Mouse (Mus musculus) limb, embryonic 10.5 days (tissue): Measurements from ENCODE around the gene Fam227a. TPM values are rescaled to one million over a fixed set of nuclear protein-coding genes. Genes with fewer than 3 reads are reported as not detected.

ENCODE experiments used
- DNase-seq: peaks from one replicate; pipeline ENCODE4 v3.0.0-alpha.2; 2017; ENCODE audit warnings: low spot score
- H3K27ac ChIP-seq: fragments of 300-500 bp; sonication (generic); 2 replicates; pipeline ENCODE4 v1.5.1; 2016; ENCODE audit warnings: mild to moderate bottlenecking
- H3K27me3 ChIP-seq: fragments of 300-500 bp; sonication (generic); 2 replicates; pipeline ENCODE4 v1.6.1; 2016; ENCODE audit warnings: low read depth, mild to moderate bottlenecking; ENCODE audit not compliant: poor library complexity, severe bottlenecking
- H3K36me3 ChIP-seq: fragments of 300-500 bp; sonication (generic); 2 replicates; pipeline ENCODE4 v1.6.1; 2016; ENCODE audit warnings: mild to moderate bottlenecking, moderate library complexity
- H3K4me1 ChIP-seq: fragments of 300-500 bp; sonication (generic); 2 replicates; pipeline ENCODE4 v1.6.1; 2016
- H3K4me3 ChIP-seq: fragments of 300-500 bp; sonication (generic); 2 replicates; pipeline ENCODE4 v1.5.1; 2016; ENCODE audit warnings: mild to moderate bottlenecking, moderate library complexity
- H3K9me3 ChIP-seq: fragments of 300-500 bp; sonication (generic); replicated peaks from 2 replicates; pipeline ENCODE4 v1.6.1; 2016; ENCODE audit warnings: mild to moderate bottlenecking
- WGBS: fragments of 180-500 bp; shearing (Covaris S2); methylation state at CpG from one replicate; pipeline ENCODE4 v1.1.7; 2016; 5-methylcytosine and 5-hydroxymethylcytosine counted together
- microRNA-seq: library from miRNA; unstranded; fragments of <30 nt; microRNA quantifications from one replicate; pipeline ENCODE4, GENCODE M21; 2017
- polyA plus RNA-seq: library from polyadenylated mRNA; unstranded; fragments of >200 nt; fragmentation: Nextera tagmentation; extraction: Ambion mirVana; gene quantifications from 2 replicates; pipeline ENCODE4 v1.2.1, GENCODE M21; 2016

The Fam227a gene
- polyA plus RNA-seq, 1 experiment from 2014 or later = 2.1 TPM

- 90% methylated on average over 1 of the region's 1 CpGs for WGBS
- Histone ChIP-seq H3K36me3 (no peaks in the 10 kb centered on the region), H3K4me1 (no peaks in the 10 kb centered on the region), H3K4me3 (no peak overlapping the region), H3K27ac (no peak overlapping the region), H3K27me3 (0 out of 2 replicates have a peak, but pooled peaks cover 6% of the 10 kb centered on the region), H3K9me3 (no peaks in the 10 kb centered on the region)
- DNase-seq = no peak
These were observed 60.0 kb downstream of the Fam227a start for GRCm38 (mm10) chr15:79598715-79599114.

GRCm38 (mm10) chr15:79581581-79581980, 77.2 kb downstream of the Fam227a start:
- DNase-seq = no peak
- H3K9me3 ChIP-seq = no peaks in the 10 kb centered on the region
- 85% methylated on average over 1 of the region's 1 CpGs for WGBS
- no peaks in the 10 kb centered on the region for H3K27me3 ChIP-seq
- H3K4me1 ChIP-seq = no peaks in the 10 kb centered on the region
- no peak overlapping the region for H3K27ac ChIP-seq
- no peak overlapping the region for H3K4me3 ChIP-seq
- no peaks in the 10 kb centered on the region for H3K36me3 ChIP-seq

DNA sequence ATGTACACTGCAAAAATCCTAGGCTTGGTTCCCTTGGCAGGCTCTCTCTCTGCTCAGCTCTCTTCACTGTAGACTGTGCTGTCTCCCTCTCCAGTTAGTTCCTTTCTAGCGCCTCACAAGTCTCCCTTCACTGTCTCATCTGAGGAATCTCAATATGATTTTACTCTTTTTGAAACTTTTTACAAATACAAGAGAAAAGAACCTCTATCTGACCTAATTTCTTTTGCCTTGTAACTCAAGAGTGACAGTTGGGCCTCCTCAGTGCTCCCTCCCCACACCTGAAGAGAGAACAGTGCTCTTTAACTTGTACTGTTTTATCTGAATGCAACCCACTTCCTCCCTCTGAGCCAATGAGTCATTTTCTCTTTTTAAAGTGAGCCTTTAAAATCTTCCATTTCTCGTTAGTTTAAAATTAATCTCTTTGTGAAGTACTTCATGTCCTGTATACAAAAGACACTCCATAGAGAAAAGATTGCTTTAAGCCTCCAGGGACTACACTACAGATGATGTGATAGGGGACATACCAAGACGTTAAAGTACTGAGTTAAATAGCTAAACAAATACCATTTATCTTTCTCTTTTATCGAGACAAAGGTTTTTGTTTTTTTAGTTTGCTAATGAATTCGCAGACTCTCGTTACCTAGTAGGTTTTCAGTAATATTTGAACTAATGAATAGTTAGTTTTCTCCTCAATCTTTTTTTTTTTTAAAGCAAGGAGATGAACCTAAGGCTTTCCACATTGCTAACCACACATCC, 80.9 kb downstream of the Fam227a start:
- 82% methylated on average over 6 of the region's 6 CpGs for WGBS
- Histone ChIP-seq H3K27me3 (no peaks in the 10 kb centered on the region), H3K4me3 (no peak overlapping the region), H3K36me3 (no peaks in the 10 kb centered on the region), H3K9me3 (no peaks in the 10 kb centered on the region), H3K27ac (no peak overlapping the region), H3K4me1 (no peaks in the 10 kb centered on the region)
- no peak for DNase-seq

- Histone ChIP-seq H3K4me1 (no peaks in the 10 kb centered on the region), H3K27me3 (no peaks in the 10 kb centered on the region), H3K27ac (no peak overlapping the region), H3K9me3 (no peaks in the 10 kb centered on the region), H3K36me3 (no peaks in the 10 kb centered on the region), H3K4me3 (no peak overlapping the region)
- 91% methylated on average over 2 of the region's 2 CpGs for WGBS
- no peak for DNase-seq
These were observed 81.8 kb downstream of the Fam227a start for GRCm38 (mm10) chr15:79576947-79577346.

DNA sequence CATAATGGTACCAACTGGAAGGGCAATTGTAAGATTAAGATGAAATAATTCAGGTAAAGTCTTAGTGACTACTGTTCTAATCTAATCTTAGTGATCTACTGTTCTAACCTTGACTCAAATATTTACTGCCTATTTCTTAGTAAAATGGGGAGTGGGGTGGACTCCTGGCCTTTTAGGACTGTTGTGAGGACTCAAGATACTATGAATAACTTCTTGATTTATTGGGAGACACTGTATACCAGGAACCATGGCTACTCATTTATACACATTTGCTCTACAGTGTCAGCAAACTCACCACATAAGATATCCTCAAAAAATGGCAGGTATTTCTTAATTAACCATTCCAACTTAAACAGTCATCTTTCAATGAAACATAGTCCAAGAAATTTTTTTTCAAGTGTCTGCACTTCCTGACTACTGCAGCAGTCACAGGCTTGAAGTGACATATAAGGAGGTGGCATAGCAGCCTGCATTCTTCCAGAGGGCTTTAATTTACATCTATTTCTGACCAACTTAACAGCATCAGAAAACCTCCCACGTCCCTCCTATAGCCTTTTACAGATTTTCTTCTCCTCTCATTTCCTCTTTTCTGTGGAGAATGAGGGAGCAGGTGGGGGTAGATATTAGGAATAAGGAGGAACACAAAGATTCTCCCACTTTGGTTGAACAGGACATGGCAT, 83.1 kb downstream of the Fam227a start:
- H3K36me3 ChIP-seq = no peaks in the 10 kb centered on the region
- no peak for DNase-seq
- H3K9me3 ChIP-seq = no peaks in the 10 kb centered on the region
- H3K4me3 ChIP-seq = no peak overlapping the region
- 60% methylated on average over 1 of the region's 1 CpGs for WGBS
- no peaks in the 10 kb centered on the region for H3K4me1 ChIP-seq
- H3K27me3 ChIP-seq = no peaks in the 10 kb centered on the region
- no peak overlapping the region for H3K27ac ChIP-seq

DNA sequence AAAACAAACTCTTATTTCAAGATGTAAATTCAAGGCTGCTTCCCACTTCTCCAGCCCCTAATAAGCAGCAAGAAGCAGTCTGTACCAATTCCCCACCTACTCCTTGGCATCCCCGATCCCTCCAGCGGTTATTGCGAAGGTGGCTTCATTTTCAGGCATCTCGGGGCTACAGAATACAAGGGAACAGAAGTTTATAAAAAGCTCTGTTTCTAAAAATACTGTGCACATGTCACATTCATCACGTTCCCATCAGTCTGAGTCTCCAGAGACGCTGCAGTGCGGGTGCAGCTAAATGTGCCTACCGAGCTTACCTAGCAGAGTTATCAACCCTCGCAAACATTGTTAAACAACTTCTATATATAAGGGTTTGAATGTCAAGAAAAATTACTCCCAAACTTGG, 96.3 kb downstream of the Fam227a start:
- no peak for DNase-seq
- 91% methylated on average over 9 of the region's 9 CpGs for WGBS
- no peaks in the 10 kb centered on the region for H3K4me1 ChIP-seq

GRCm38 (mm10) chr15:79559649-79560048, 99.1 kb downstream of the Fam227a start:
- no peak for DNase-seq
- Histone ChIP-seq H3K4me3 (no peak overlapping the region), H3K27ac (no peak overlapping the region), H3K4me1 (no peaks in the 10 kb centered on the region), H3K36me3 (no peaks in the 10 kb centered on the region), H3K27me3 (no peaks in the 10 kb centered on the region), H3K9me3 (no peaks in the 10 kb centered on the region)
- 75% methylated on average over 3 of the region's 3 CpGs for WGBS

More for the DNA sequence above, 96.3 kb downstream of the Fam227a start:
- no peak overlapping the region for H3K4me3 ChIP-seq
- H3K27me3 ChIP-seq = no peaks in the 10 kb centered on the region
- no peaks in the 10 kb centered on the region for H3K9me3 ChIP-seq
- no peaks in the 10 kb centered on the region for H3K36me3 ChIP-seq
- H3K27ac ChIP-seq = no peak overlapping the region

Small RNA genes within 50 kb of the gene (microRNA-seq; reads per million reads assigned to microRNA genes)
- not detected for gene Gm27903

Other genes with a start within 250 kb of the Fam227a start
- 152 and 170 TPM in 2 replicates for gene Csnk1e, start 203.4 kb downstream of the Fam227a start, polyA plus RNA-seq
- gene Kcnj4, start 153.7 kb downstream of the Fam227a start, polyA plus RNA-seq = not detected in 2 replicates
- gene Kdelr3, start 142.5 kb downstream of the Fam227a start, polyA plus RNA-seq = 4.2 and 9.4 TPM in 2 replicates
- gene Ddx17, start 112.2 kb downstream of the Fam227a start, polyA plus RNA-seq = 44.9 and 51.4 TPM in 2 replicates
- gene Dmc1, start 53.8 kb downstream of the Fam227a start, polyA plus RNA-seq = 0.55 and 1.7 TPM in 2 replicates
- 58.4 and 65.6 TPM in 2 replicates for gene Cby1, start 243 bp upstream of the Fam227a start, polyA plus RNA-seq
- 253 and 284 TPM in 2 replicates for gene Tomm22, start 11.9 kb upstream of the Fam227a start, polyA plus RNA-seq
- 23.8 and 24.6 TPM in 2 replicates for gene Josd1, start 29.0 kb upstream of the Fam227a start, polyA plus RNA-seq
- 48.6 and 53.9 TPM in 2 replicates for gene Gtpbp1, start 31.9 kb upstream of the Fam227a start, polyA plus RNA-seq
- gene Sun2, start 83.6 kb upstream of the Fam227a start, polyA plus RNA-seq = 2.8 and 3.8 TPM in 2 replicates
- gene Dnal4, start 118.9 kb upstream of the Fam227a start, polyA plus RNA-seq = 62.2 and 70.4 TPM in 2 replicates
- 0.55 and 0.65 TPM in 2 replicates for gene Nptxr, start 145.8 kb upstream of the Fam227a start, polyA plus RNA-seq
- not detected in 2 replicates for gene Npcd, start 175.3 kb upstream of the Fam227a start, polyA plus RNA-seq
- gene Cbx6, start 175.7 kb upstream of the Fam227a start, polyA plus RNA-seq = 15.5 and 18.2 TPM in 2 replicates
- 5.9 and 9.4 TPM in 2 replicates for gene Apobec3, start 232.7 kb upstream of the Fam227a start, polyA plus RNA-seq